31 mouse cellular contexts compared by ENCODE assay signal in the genomic region with DNA sequence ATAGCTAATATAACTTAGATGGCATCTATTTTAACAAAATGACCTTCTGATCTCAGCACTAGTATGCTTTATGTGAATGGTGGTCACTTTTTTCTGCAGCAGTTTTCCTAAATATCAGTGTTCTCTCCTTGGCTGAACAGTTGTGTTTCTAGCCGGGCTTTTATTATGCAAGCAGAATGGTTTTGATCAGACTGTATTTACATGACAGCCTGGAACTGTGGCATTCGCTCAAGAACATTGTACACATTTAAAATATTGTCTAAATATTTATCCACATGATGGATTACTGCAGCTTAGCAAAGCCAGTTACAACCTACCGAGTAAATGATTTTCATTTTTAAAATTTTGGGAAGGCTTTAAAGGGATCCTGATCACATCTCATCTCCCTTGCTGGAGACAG.
DNase-seq lines count a peak whose midpoint lies in the region; ATAC-seq and TF ChIP-seq lines count a peak whose summit lies in the region.
"Had no signal": no experiment of that assay in that cellular context is flagged by ENCODE, and none has a peak within 500 bp of the region (broad histone marks: within the 10 kb centered on the region; RNA-seq: fewer than 3 reads in every experiment).

No protein-coding gene starts in this region.

- no peaks in the 10 kb centered on the region for H3K27me3 ChIP-seq in forebrain, embryonic 14.5 days (replicated peaks; ENCODE audit: control insufficient read depth, insufficient read depth, low read length)
- no peaks in the 10 kb centered on the region for H3K27me3 ChIP-seq in forebrain, embryonic 11.5 days (ENCODE audit: control insufficient read depth, insufficient read depth, low read length)
- H3K27me3 ChIP-seq in lung, embryonic 15.5 days, result no peaks in the 10 kb centered on the region
- H3K27me3 ChIP-seq in forebrain, postnatal 0 days (ENCODE audit: insufficient read depth, low read length), result no peaks in the 10 kb centered on the region
- H3K27me3 ChIP-seq: CH12.LX; embryonic facial prominence, embryonic 13.5 days; heart, embryonic 12.5 days; heart, embryonic 15.5 days; hindbrain, embryonic 15.5 days had no signal

- WGBS in forebrain, embryonic 14.5 days, result 38% methylated on average over 3 of the region's 3 CpGs
- 86% methylated on average over 3 of the region's 3 CpGs for WGBS in forebrain, embryonic 11.5 days
- 25% methylated on average over 3 of the region's 3 CpGs for WGBS in lung, embryonic 15.5 days
- 20% methylated on average over 3 of the region's 3 CpGs for WGBS in lung, adult 2 months
- 29% methylated on average over 3 of the region's 3 CpGs for WGBS in forebrain, postnatal 0 days

- H3K4me3 ChIP-seq in forebrain, embryonic 14.5 days (ENCODE audit: low read depth, low read length), result no peak overlapping the region
- H3K4me3 ChIP-seq in forebrain, embryonic 11.5 days (ENCODE audit: low read depth, low read length), result no peak overlapping the region
- no peak overlapping the region for H3K4me3 ChIP-seq in lung, embryonic 15.5 days
- no peak overlapping the region for H3K4me3 ChIP-seq in lung, adult 2 months (replicated peaks; ENCODE audit: extremely low read depth, low read depth, low read length)
- no peak overlapping the region for H3K4me3 ChIP-seq in forebrain, postnatal 0 days (ENCODE audit: low read depth, low read length)
- H3K4me3 ChIP-seq: embryonic facial prominence, embryonic 10.5 days; embryonic facial prominence, embryonic 13.5 days; erythroblast, embryonic 14.5 days; gastrocnemius, adult 2 months; heart, embryonic 12.5 days; heart, embryonic 15.5 days; hindbrain, embryonic 15.5 days had no signal

- peak; percentile 59 for DNase-seq in forebrain, embryonic 14.5 days (ENCODE audit: low spot score)
- no peak for DNase-seq in forebrain, embryonic 11.5 days (ENCODE audit: low spot score)
- no peak for DNase-seq in lung, adult 2 months
- DNase-seq in brain, embryonic 14.5 days (ENCODE audit: low read depth), result peak; percentile 58
- no peak for DNase-seq in forebrain, postnatal 0 days
- DNase-seq in gastrocnemius, postnatal 10 days, result no peak
- DNase-seq in thymus, postnatal 0 days (ENCODE audit: low spot score), result no peak
- DNase-seq: adrenal gland, postnatal 10 days; adrenal gland, postnatal 36 days; B cell, adult 2 months; cerebellum, adult 11 months; cerebellum, adult 2 months; cerebellum, adult 9-11 months; cerebellum, postnatal 25 days; embryo, embryonic 11 days; gastrocnemius, adult 2 months; gastrocnemius, postnatal 25 days; heart, adult 18-20 months; heart, postnatal 10 days; heart, postnatal 36 days had no signal

- TF ChIP-seq POLR2A in lung, adult 2 months (IDR thresholded peaks at IDR 0.05; ENCODE audit: borderline replicate concordance, extremely low read depth, low read depth, low read length), result no peak
- no peak for TF ChIP-seq POLR2A in brain, embryonic 14.5 days (IDR thresholded peaks at IDR 0.05; ENCODE audit: borderline replicate concordance, extremely low read depth, insufficient read depth, insufficient read length, poor library complexity, severe bottlenecking)

- no peak for TF ChIP-seq CTCF in lung, adult 2 months (IDR thresholded peaks at IDR 0.05; ENCODE audit: insufficient read depth, low read length)
- no peak for TF ChIP-seq CTCF in brain, embryonic 14.5 days (IDR thresholded peaks at IDR 0.05; ENCODE audit: borderline replicate concordance, extremely low read depth, insufficient read depth, insufficient read length)
- TF ChIP-seq CTCF in forebrain, postnatal 0 days (IDR thresholded peaks at IDR 0.05; ENCODE audit: low read depth), result no peak

- peak; percentile 40; the same call in 1 of the 2 replicates for ATAC-seq in forebrain, embryonic 14.5 days
- no peak for ATAC-seq in forebrain, embryonic 11.5 days (replicated peaks; ENCODE audit: low FRiP score)
- peak; percentile 73; the same call in 1 of the 2 replicates for ATAC-seq in lung, embryonic 15.5 days (ENCODE audit: borderline replicate concordance, extremely low read depth, low FRiP score, low TSS enrichment)
- peak; percentile 16; the same call in 1 of the 2 replicates for ATAC-seq in forebrain, postnatal 0 days
- ATAC-seq: intestine, postnatal 0 days; Patski had no signal

- no peaks in the 10 kb centered on the region for H3K36me3 ChIP-seq in forebrain, embryonic 14.5 days (ENCODE audit: control insufficient read depth, insufficient read depth, low read length)
- no peaks in the 10 kb centered on the region for H3K36me3 ChIP-seq in forebrain, embryonic 11.5 days (ENCODE audit: control insufficient read depth, insufficient read depth, low read length)
- H3K36me3 ChIP-seq in lung, embryonic 15.5 days, result no peaks in the 10 kb centered on the region
- H3K36me3 ChIP-seq in forebrain, postnatal 0 days (ENCODE audit: insufficient read depth), result no peaks in the 10 kb centered on the region
- H3K36me3 ChIP-seq: embryonic facial prominence, embryonic 13.5 days; G1E; heart, embryonic 12.5 days; heart, embryonic 15.5 days; hindbrain, embryonic 15.5 days had no signal

- H3K9me3 ChIP-seq in forebrain, embryonic 14.5 days (replicated peaks; ENCODE audit: control insufficient read depth, low read length), result no peaks in the 10 kb centered on the region
- H3K9me3 ChIP-seq in forebrain, embryonic 11.5 days (ENCODE audit: control insufficient read depth, low read length), result no peaks in the 10 kb centered on the region
- peaks cover 3% of the 10 kb centered on the region; the same call in 1 of the 2 replicates for H3K9me3 ChIP-seq in lung, embryonic 15.5 days
- H3K9me3 ChIP-seq in forebrain, postnatal 0 days (ENCODE audit: low read length), result no peaks in the 10 kb centered on the region
- H3K9me3 ChIP-seq: embryonic facial prominence, embryonic 13.5 days; heart, embryonic 15.5 days; hindbrain, embryonic 15.5 days had no signal

- no peaks in the 10 kb centered on the region for H3K4me1 ChIP-seq in forebrain, embryonic 14.5 days (ENCODE audit: control insufficient read depth, insufficient read depth, low read length)
- no peaks in the 10 kb centered on the region for H3K4me1 ChIP-seq in forebrain, embryonic 11.5 days (replicated peaks; ENCODE audit: control insufficient read depth, insufficient read depth, low read length)
- H3K4me1 ChIP-seq in lung, embryonic 15.5 days, result peaks cover 9% of the 10 kb centered on the region; the same call in 1 of the 2 replicates
- H3K4me1 ChIP-seq in lung, adult 2 months (ENCODE audit: control insufficient read depth, insufficient read depth, low read length), result no peaks in the 10 kb centered on the region; the same call in 1 of the 2 replicates
- no peaks in the 10 kb centered on the region for H3K4me1 ChIP-seq in forebrain, postnatal 0 days (ENCODE audit: insufficient read depth)
- H3K4me1 ChIP-seq: embryonic facial prominence, embryonic 10.5 days; embryonic facial prominence, embryonic 13.5 days; heart, embryonic 15.5 days; hindbrain, embryonic 15.5 days had no signal

- no peak overlapping the region for H3K9ac ChIP-seq in forebrain, embryonic 14.5 days (ENCODE audit: low read length)
- H3K9ac ChIP-seq in forebrain, embryonic 11.5 days (ENCODE audit: low read length), result no peak overlapping the region
- H3K9ac ChIP-seq in lung, embryonic 15.5 days, result no peak overlapping the region
- H3K9ac ChIP-seq in forebrain, postnatal 0 days, result no peak overlapping the region
- H3K9ac ChIP-seq: embryonic facial prominence, embryonic 13.5 days; heart, embryonic 12.5 days; heart, embryonic 15.5 days; hindbrain, embryonic 15.5 days had no signal

- H3K4me2 ChIP-seq in forebrain, embryonic 14.5 days (ENCODE audit: low read length), result no peak overlapping the region
- H3K4me2 ChIP-seq in forebrain, embryonic 11.5 days (ENCODE audit: low read depth, low read length, severe bottlenecking), result no peak overlapping the region
- H3K4me2 ChIP-seq in lung, embryonic 15.5 days, result no peak overlapping the region
- no peak overlapping the region for H3K4me2 ChIP-seq in forebrain, postnatal 0 days (ENCODE audit: low read depth)
- H3K4me2 ChIP-seq: embryonic facial prominence, embryonic 13.5 days; heart, embryonic 12.5 days; heart, embryonic 15.5 days; hindbrain, embryonic 15.5 days had no signal

- no peak overlapping the region for H3K27ac ChIP-seq in forebrain, embryonic 14.5 days (ENCODE audit: low read depth, low read length)
- H3K27ac ChIP-seq in forebrain, embryonic 11.5 days (ENCODE audit: low read depth, low read length), result no peak overlapping the region
- no peak overlapping the region for H3K27ac ChIP-seq in lung, embryonic 15.5 days
- H3K27ac ChIP-seq in forebrain, postnatal 0 days (ENCODE audit: low read depth, low read length), result no peak overlapping the region
- H3K27ac ChIP-seq: embryonic facial prominence, embryonic 10.5 days; embryonic facial prominence, embryonic 13.5 days; gastrocnemius, adult 2 months; heart, embryonic 15.5 days; hindbrain, embryonic 15.5 days had no signal

Comparison
In these comparisons a context has a peak if more than half of its experiments do, and no peak if none do; other contexts are left out.
1. DNase-seq: peak in forebrain, embryonic 14.5 days (single experiment) and brain, embryonic 14.5 days (single experiment); none in forebrain, embryonic 11.5 days (single experiment), lung, adult 2 months (single experiment), forebrain, postnatal 0 days (single experiment), gastrocnemius, postnatal 10 days (single experiment) and thymus, postnatal 0 days (single experiment).